Mouse (Mus musculus): ENCODE data around the gene Gm10647. TPM values are rescaled to one million over a fixed set of nuclear protein-coding genes. Genes with fewer than 3 reads are reported as not detected.

The Gm10647 gene
- polyA plus RNA-seq (2012; rRNA removed), result 0.23 and 0.50 TPM in 2 replicates
- 0.47 and 0.63 TPM in 2 replicates for polyA plus RNA-seq (2014; fragmentation: Nextera tagmentation; extraction: Ambion mirVana)

DNA sequence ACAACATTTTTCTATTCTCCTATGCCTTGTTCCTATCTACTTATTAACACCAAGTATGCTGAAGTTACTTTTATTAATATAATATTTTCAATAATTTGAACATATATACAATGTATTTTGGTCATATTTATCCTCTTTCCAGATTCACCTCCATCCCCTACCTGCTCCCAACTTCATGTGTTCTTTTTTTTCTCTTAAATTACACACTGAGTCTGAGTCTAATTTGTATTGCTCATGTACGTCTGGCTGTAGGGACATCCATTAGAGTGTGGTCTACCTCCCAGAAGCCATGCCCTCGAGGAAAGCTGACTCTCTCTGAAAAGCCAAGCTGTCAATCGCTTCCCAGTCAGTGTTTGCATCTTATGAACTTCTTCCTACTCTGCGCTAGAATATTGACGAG, at the start of gene Gm10647:
Gm10647 (plus strand) TSS at position 301 of the 400 bp plus-strand sequence.
- no peaks in the 10 kb centered on the region for H3K27me3 ChIP-seq (ENCODE audit: control insufficient read depth, insufficient read depth, low read length)
- 59% methylated on average over 5 of the region's 5 CpGs for WGBS
- no peak within 1 kb of the TSS; the same call in 1 of the 2 replicates for H3K9ac ChIP-seq (ENCODE audit: low read depth, low read length, severe bottlenecking)
- H3K4me2 ChIP-seq (replicated peaks; ENCODE audit: low read depth, low read length, severe bottlenecking), result peak within 1 kb of the TSS; percentile 63
- H3K9me3 ChIP-seq (ENCODE audit: control insufficient read depth, low read length), result no peaks in the 10 kb centered on the region
- DNase-seq (ENCODE audit: low spot score), result no peak
- H3K4me1 ChIP-seq (ENCODE audit: control insufficient read depth, insufficient read depth, low read length), result peaks cover 1% of the 10 kb centered on the region; the same call in 1 of the 2 replicates
- H3K4me3 ChIP-seq (replicated peaks; ENCODE audit: low read length), result peak within 1 kb of the TSS; percentile 64
- ATAC-seq (ENCODE audit: low FRiP score, low read depth), result no peak
- peak within 1 kb of the TSS; percentile 48; the same call in 1 of the 2 replicates for H3K27ac ChIP-seq (replicated peaks; ENCODE audit: low read depth, low read length)
- no peaks in the 10 kb centered on the region for H3K36me3 ChIP-seq (ENCODE audit: control insufficient read depth, insufficient read depth, low read length)
- TF ChIP-seq POLR2A (IDR thresholded peaks at IDR 0.05; ENCODE audit: borderline replicate concordance, extremely low read depth, insufficient read depth, insufficient read length), result no peak

DNA sequence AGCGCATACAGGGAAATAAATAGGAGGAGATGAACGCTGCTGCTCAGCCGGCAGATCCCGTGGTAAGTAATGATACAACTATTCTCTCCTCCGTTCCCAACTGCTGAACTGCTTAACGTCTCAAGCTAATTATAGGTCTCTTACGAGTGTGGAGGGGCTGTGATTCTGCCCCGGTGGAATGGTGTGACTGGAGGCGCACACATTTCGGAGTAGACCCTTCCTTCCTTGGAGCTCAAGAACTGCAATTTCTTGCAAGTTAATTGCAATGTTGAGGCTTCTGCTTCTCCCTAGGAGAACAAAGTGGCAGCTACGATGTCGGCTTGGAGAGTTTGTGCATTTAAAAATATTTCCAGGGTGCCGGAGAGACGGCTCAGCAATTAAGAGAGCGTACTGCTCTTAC, 48.4 kb upstream of the Gm10647 start:
- no peaks in the 10 kb centered on the region for H3K9me3 ChIP-seq (ENCODE audit: control insufficient read depth, low read length)
- H3K4me1 ChIP-seq (ENCODE audit: control insufficient read depth, insufficient read depth, low read length), result no peaks in the 10 kb centered on the region
- H3K27me3 ChIP-seq (ENCODE audit: control insufficient read depth, insufficient read depth, low read length), result no peaks in the 10 kb centered on the region
- H3K9ac ChIP-seq (ENCODE audit: low read depth, low read length, severe bottlenecking), result no peak overlapping the region
- H3K36me3 ChIP-seq (ENCODE audit: control insufficient read depth, insufficient read depth, low read length), result peaks cover 10% of the 10 kb centered on the region
- 73% methylated on average over 15 of the region's 15 CpGs for WGBS
- DNase-seq (ENCODE audit: low spot score) (no peak), ATAC-seq (ENCODE audit: low FRiP score, low read depth) (no peak)
- H3K27ac ChIP-seq (replicated peaks; ENCODE audit: low read depth, low read length), result no peak overlapping the region
- no peak overlapping the region for H3K4me3 ChIP-seq (replicated peaks; ENCODE audit: low read length)
- TF ChIP-seq POLR2A (IDR thresholded peaks at IDR 0.05; ENCODE audit: borderline replicate concordance, extremely low read depth, insufficient read depth, insufficient read length), result no peak
- no peak overlapping the region for H3K4me2 ChIP-seq (replicated peaks; ENCODE audit: low read depth, low read length, severe bottlenecking)

DNA sequence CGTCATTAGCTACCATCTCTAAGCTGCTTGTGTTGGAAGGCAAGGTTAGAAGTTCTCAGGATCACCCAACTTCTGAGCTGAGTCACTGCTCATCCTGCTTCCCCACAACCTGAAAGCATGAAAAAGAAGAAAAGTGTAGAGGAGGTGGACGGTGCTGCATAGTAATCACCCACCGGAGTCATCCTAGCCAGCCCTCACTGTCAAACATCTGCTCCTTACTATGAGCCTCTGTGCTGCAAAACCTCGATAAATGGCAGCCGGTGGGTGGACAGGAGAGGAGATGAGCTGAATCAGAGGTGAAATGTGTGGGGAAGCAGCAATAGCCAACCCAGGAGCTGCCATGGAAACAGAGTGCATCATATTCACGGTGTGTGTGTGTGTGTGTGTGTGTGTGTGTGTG, 44.0 kb upstream of the Gm10647 start:
- TF ChIP-seq POLR2A (IDR thresholded peaks at IDR 0.05; ENCODE audit: borderline replicate concordance, extremely low read depth, insufficient read depth, insufficient read length), result no peak
- H3K4me1 ChIP-seq (ENCODE audit: control insufficient read depth, insufficient read depth, low read length), result no peaks in the 10 kb centered on the region
- no peak overlapping the region for H3K27ac ChIP-seq (replicated peaks; ENCODE audit: low read depth, low read length)
- no peaks in the 10 kb centered on the region for H3K9me3 ChIP-seq (ENCODE audit: control insufficient read depth, low read length)
- H3K36me3 ChIP-seq (ENCODE audit: control insufficient read depth, insufficient read depth, low read length), result peaks cover 2% of the 10 kb centered on the region
- 75% methylated on average over 6 of the region's 6 CpGs for WGBS
- H3K4me3 ChIP-seq (replicated peaks; ENCODE audit: low read length), result no peak overlapping the region
- no peak for ATAC-seq (ENCODE audit: low FRiP score, low read depth)
- no peaks in the 10 kb centered on the region for H3K27me3 ChIP-seq (ENCODE audit: control insufficient read depth, insufficient read depth, low read length)
- DNase-seq (ENCODE audit: low spot score), result no peak
- H3K9ac ChIP-seq (ENCODE audit: low read depth, low read length, severe bottlenecking), result no peak overlapping the region
- no peak overlapping the region for H3K4me2 ChIP-seq (replicated peaks; ENCODE audit: low read depth, low read length, severe bottlenecking)

- no peaks in the 10 kb centered on the region for H3K9me3 ChIP-seq (ENCODE audit: control insufficient read depth, low read length)
- no peak overlapping the region for H3K9ac ChIP-seq (ENCODE audit: low read depth, low read length, severe bottlenecking)
- no peak for ATAC-seq (ENCODE audit: low FRiP score, low read depth)
- H3K4me3 ChIP-seq (replicated peaks; ENCODE audit: low read length), result no peak overlapping the region
- no peak for DNase-seq (ENCODE audit: low spot score)
- H3K36me3 ChIP-seq (ENCODE audit: control insufficient read depth, insufficient read depth, low read length), result no peaks in the 10 kb centered on the region; the same call in 1 of the 2 replicates
- TF ChIP-seq POLR2A (IDR thresholded peaks at IDR 0.05; ENCODE audit: borderline replicate concordance, extremely low read depth, insufficient read depth, insufficient read length), result no peak
- 64% methylated on average over 1 of the region's 1 CpGs for WGBS
- H3K27me3 ChIP-seq (ENCODE audit: control insufficient read depth, insufficient read depth, low read length), result no peaks in the 10 kb centered on the region
- H3K4me2 ChIP-seq (replicated peaks; ENCODE audit: low read depth, low read length, severe bottlenecking), result no peak overlapping the region
- H3K27ac ChIP-seq (replicated peaks; ENCODE audit: low read depth, low read length), result no peak overlapping the region
- no peaks in the 10 kb centered on the region for H3K4me1 ChIP-seq (ENCODE audit: control insufficient read depth, insufficient read depth, low read length)
These were observed 35.8 kb upstream of the Gm10647 start for GRCm38 (mm10) chr9:66760991-66761390.

- Histone ChIP-seq H3K4me2 (replicated peaks; ENCODE audit: low read depth, low read length, severe bottlenecking) (no peak overlapping the region), H3K4me3 (replicated peaks; ENCODE audit: low read length) (no peak overlapping the region), H3K9me3 (ENCODE audit: control insufficient read depth, low read length) (no peaks in the 10 kb centered on the region), H3K36me3 (ENCODE audit: control insufficient read depth, insufficient read depth, low read length) (no peaks in the 10 kb centered on the region), H3K9ac (ENCODE audit: low read depth, low read length, severe bottlenecking) (no peak overlapping the region), H3K27ac (replicated peaks; ENCODE audit: low read depth, low read length) (no peak overlapping the region), H3K27me3 (ENCODE audit: control insufficient read depth, insufficient read depth, low read length) (no peaks in the 10 kb centered on the region), H3K4me1 (ENCODE audit: control insufficient read depth, insufficient read depth, low read length) (no peaks in the 10 kb centered on the region)
- DNase-seq (ENCODE audit: low spot score) (no peak), ATAC-seq (ENCODE audit: low FRiP score, low read depth) (no peak)
- WGBS, result 89% methylated on average over 1 of the region's 1 CpGs
- no peak for TF ChIP-seq POLR2A (IDR thresholded peaks at IDR 0.05; ENCODE audit: borderline replicate concordance, extremely low read depth, insufficient read depth, insufficient read length)
These were observed 28.1 kb upstream of the Gm10647 start for GRCm38 (mm10) chr9:66768721-66769120.

GRCm38 (mm10) chr9:66769275-66769674, 27.6 kb upstream of the Gm10647 start:
- Histone ChIP-seq H3K27me3 (ENCODE audit: control insufficient read depth, insufficient read depth, low read length) (no peaks in the 10 kb centered on the region), H3K4me3 (replicated peaks; ENCODE audit: low read length) (no peak overlapping the region), H3K4me1 (ENCODE audit: control insufficient read depth, insufficient read depth, low read length) (no peaks in the 10 kb centered on the region), H3K9me3 (ENCODE audit: control insufficient read depth, low read length) (no peaks in the 10 kb centered on the region), H3K27ac (replicated peaks; ENCODE audit: low read depth, low read length) (no peak overlapping the region), H3K9ac (ENCODE audit: low read depth, low read length, severe bottlenecking) (no peak overlapping the region), H3K36me3 (ENCODE audit: control insufficient read depth, insufficient read depth, low read length) (no peaks in the 10 kb centered on the region), H3K4me2 (replicated peaks; ENCODE audit: low read depth, low read length, severe bottlenecking) (no peak overlapping the region)
- 67% methylated on average over 3 of the region's 3 CpGs for WGBS
- no peak for DNase-seq (ENCODE audit: low spot score)
- ATAC-seq (ENCODE audit: low FRiP score, low read depth), result no peak
- TF ChIP-seq POLR2A (IDR thresholded peaks at IDR 0.05; ENCODE audit: borderline replicate concordance, extremely low read depth, insufficient read depth, insufficient read length), result no peak

Measured in limb, embryonic 14.5 days (tissue).